Mouse (Mus musculus) erythroblast, embryonic 14.5 days (primary cell): Measurements from ENCODE around the gene Oas1e.

ENCODE experiments used
- GATA1 ChIP-seq: IDR thresholded peaks from 2 replicates; pipeline ENCODE4 v1.6.1; 2012; ENCODE audit warnings: low read length, inconsistent platforms, mixed read lengths
- TAL1 ChIP-seq: IDR thresholded peaks from 3 replicates; pipeline ENCODE4 v1.6.1; 2012; ENCODE audit warnings: low read length, inconsistent platforms, mixed read lengths

- no peak for TF ChIP-seq TAL1
- TF ChIP-seq GATA1: no peak
Observed at GRCm38 (mm10) chr5:120775287-120775985, 19.9 kb downstream of the Oas1e start.
